Mouse (Mus musculus) heart, embryonic 14.5 days (tissue): ENCODE data around the gene Cep85l. TPM values are rescaled to one million over a fixed set of nuclear protein-coding genes. Genes with fewer than 3 reads are reported as not detected.

ENCODE experiments used
- ATAC-seq: fragments of 200-750 bp; cut with Nextera tagmentation; 2 replicates; pipeline ENCODE4 v1.8.0; 2017; ENCODE audit warnings: low read depth, moderate TSS enrichment; ENCODE audit not compliant: insufficient number of reproducible peaks, insufficient read depth, low FRiP score
- H3K27ac ChIP-seq, 2 experiments: fragments of 200-500 bp in 1 of 2; fragments of 300-500 bp in 1 of 2; sonication (generic) in 1 of 2; replicated peaks in 1 of 2; 2 replicates each; pipeline ENCODE4 v1.5.1; 2012 to 2014; ENCODE audit warnings: low read depth in 2 of 2, low read length in 2 of 2, control low read depth in 1 of 2, mild to moderate bottlenecking in 1 of 2, mixed read lengths in 1 of 2; ENCODE audit not compliant: control insufficient read depth in 1 of 2, insufficient read depth in 1 of 2
- H3K27me3 ChIP-seq: fragments of 300-500 bp; sonication (generic); 2 replicates; pipeline ENCODE4 v1.6.1; 2014; ENCODE audit warnings: mild to moderate bottlenecking, low read length, control low read depth; ENCODE audit not compliant: control insufficient read depth, insufficient read depth
- H3K36me3 ChIP-seq: fragments of 300-500 bp; sonication (generic); 2 replicates; pipeline ENCODE4 v1.6.1; 2014; ENCODE audit warnings: mild to moderate bottlenecking, control low read depth, low read length, mixed read lengths; ENCODE audit not compliant: control insufficient read depth, insufficient read depth
- H3K4me1 ChIP-seq, 2 experiments: fragments of 200-500 bp in 1 of 2; fragments of 300-500 bp in 1 of 2; sonication (generic) in 1 of 2; 2 replicates each; pipeline ENCODE4 v1.6.1; 2012 to 2014; ENCODE audit warnings: low read length in 2 of 2, control low read depth in 1 of 2, mixed read lengths in 1 of 2; ENCODE audit not compliant: control insufficient read depth in 2 of 2, insufficient read depth in 2 of 2
- H3K4me2 ChIP-seq: fragments of 300-500 bp; sonication (generic); 2 replicates; pipeline ENCODE4 v1.6.1; 2014; ENCODE audit warnings: mild to moderate bottlenecking, low read length
- H3K4me3 ChIP-seq, 2 experiments: fragments of 200-500 bp in 1 of 2; fragments of 300-500 bp in 1 of 2; sonication (generic) in 1 of 2; 2 replicates each; pipeline ENCODE4 v1.5.1; 2012 to 2014; ENCODE audit warnings: low read length in 2 of 2, mild to moderate bottlenecking in 2 of 2, control low read depth in 1 of 2, low read depth in 1 of 2, moderate library complexity in 1 of 2; ENCODE audit not compliant: control insufficient read depth in 1 of 2, insufficient read depth in 1 of 2
- H3K9ac ChIP-seq: fragments of 300-500 bp; sonication (generic); 2 replicates; pipeline ENCODE4 v1.6.1; 2014; ENCODE audit warnings: mild to moderate bottlenecking, low read length
- H3K9me3 ChIP-seq: fragments of 300-500 bp; sonication (generic); 2 replicates; pipeline ENCODE4 v1.6.1; 2016; ENCODE audit warnings: low read length, control low read depth; ENCODE audit not compliant: control insufficient read depth
- WGBS: fragments of 180-500 bp; shearing (Covaris S2); extraction: QIAGEN DNeasy Blood & Tissue Kit; methylation state at CpG from one replicate; pipeline ENCODE4 v1.1.7; 2014; 5-methylcytosine and 5-hydroxymethylcytosine counted together
- polyA plus RNA-seq: library from polyadenylated mRNA; unstranded; fragments of >200 nt; fragmentation: Nextera tagmentation; extraction: Ambion mirVana; gene quantifications from 2 replicates; pipeline ENCODE4 v1.2.1, GENCODE M21; 2014

The Cep85l gene
- polyA plus RNA-seq, 1 experiment from 2014 or later: 9.5 TPM

GRCm38 (mm10) chr10:53419139-53419935 is 39.6 kb upstream of the Cep85l start:
- Histone ChIP-seq H3K36me3 (no peaks in the 10 kb centered on the region), H3K27me3 (no peaks in the 10 kb centered on the region), H3K9me3 (0 out of 2 replicates have a peak, but pooled peaks cover 5% of the 10 kb centered on the region), H3K9ac (no peak overlapping the region), H3K27ac (no peak overlapping the region), H3K4me1 (peaks cover 5 to 22% of the 10 kb centered on the region in 2 experiments; a peak in 3 of 4 replicates), H3K4me2 (no peak overlapping the region), H3K4me3 (no peak overlapping the region)
- ATAC-seq: no peak
- WGBS: 60% methylated on average over 4 of the region's 4 CpGs

- H3K4me1 ChIP-seq: peaks cover 5 to 20% of the 10 kb centered on the region in 2 experiments; a peak in 3 of 4 replicates
- H3K4me3 ChIP-seq: no peak overlapping the region
- ATAC-seq: no peak
- H3K9me3 ChIP-seq: 0 out of 2 replicates have a peak, but pooled peaks cover 5% of the 10 kb centered on the region
- 58% methylated on average over 2 of the region's 2 CpGs for WGBS
- H3K9ac ChIP-seq: no peak overlapping the region
- H3K27me3 ChIP-seq: no peaks in the 10 kb centered on the region
- no peaks in the 10 kb centered on the region for H3K36me3 ChIP-seq
- H3K27ac ChIP-seq: no peak overlapping the region
- H3K4me2 ChIP-seq: no peak overlapping the region
These were observed 37.3 kb upstream of the Cep85l start for GRCm38 (mm10) chr10:53417015-53417414.

DNA sequence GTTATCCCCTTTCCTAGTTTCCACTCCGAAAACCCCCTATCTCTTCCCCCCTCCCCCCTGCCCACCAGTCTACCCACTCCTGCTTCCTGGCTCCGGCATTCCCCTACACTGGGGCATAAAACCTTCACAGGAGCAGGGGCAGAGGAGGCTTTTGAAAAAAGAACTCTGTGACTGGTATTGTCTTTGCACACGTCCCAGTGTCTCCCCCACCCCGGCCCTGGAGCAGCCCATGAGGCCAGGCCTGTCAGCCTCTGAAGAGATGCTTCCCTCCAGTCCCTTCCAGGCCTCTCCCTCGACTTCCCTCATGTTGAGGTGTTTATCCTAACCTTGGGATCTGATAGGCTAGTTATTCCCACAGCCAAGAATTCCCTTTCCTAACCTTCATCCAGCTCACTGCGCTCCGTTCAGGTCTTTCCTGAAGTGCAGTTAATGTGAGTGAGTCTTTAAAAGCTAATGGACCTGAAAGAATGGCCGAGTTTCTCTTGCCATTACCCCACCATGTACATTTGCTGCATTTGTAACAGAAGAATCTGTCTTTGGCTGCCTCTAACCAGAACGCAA is 36.5 kb upstream of the Cep85l start:
- 0 out of 4 replicates have a peak overlapping the region, but pooled peaks of 1 of the 2 experiments have one; percentile 14 for H3K27ac ChIP-seq
- H3K4me2 ChIP-seq: no peak overlapping the region
- H3K4me3 ChIP-seq: no peak overlapping the region
- no peaks in the 10 kb centered on the region for H3K36me3 ChIP-seq
- no peak for ATAC-seq
- H3K27me3 ChIP-seq: no peaks in the 10 kb centered on the region
- 54% methylated on average over 9 of the region's 9 CpGs for WGBS
- H3K4me1 ChIP-seq: peaks cover 5 to 18% of the 10 kb centered on the region in 2 experiments; a peak in 3 of 4 replicates
- H3K9ac ChIP-seq: no peak overlapping the region
- H3K9me3 ChIP-seq: 0 out of 2 replicates have a peak, but pooled peaks cover 5% of the 10 kb centered on the region

DNA sequence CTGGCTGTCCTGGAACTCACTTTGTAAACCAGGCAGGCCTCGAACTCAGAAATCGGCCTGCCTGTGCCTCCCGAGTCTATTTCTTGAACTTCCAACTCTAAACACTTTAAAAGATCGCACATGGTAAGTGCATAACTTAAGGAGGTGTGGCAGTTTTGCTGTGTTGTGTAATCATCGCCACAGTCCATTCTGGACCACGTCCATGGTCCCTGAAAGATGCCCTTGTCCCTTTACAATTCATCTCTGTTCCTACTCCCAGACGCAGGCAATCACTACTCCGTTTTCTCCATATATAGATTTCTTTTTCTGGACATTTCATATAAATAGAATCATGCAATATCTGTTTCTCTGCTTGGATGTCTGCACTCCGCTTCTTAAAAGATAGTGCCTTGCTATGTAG is 35.5 kb upstream of the Cep85l start:
- H3K9ac ChIP-seq: no peak overlapping the region
- 0 out of 2 replicates have a peak, but pooled peaks cover 5% of the 10 kb centered on the region for H3K9me3 ChIP-seq
- peaks cover 5 to 16% of the 10 kb centered on the region in 2 experiments; a peak in 3 of 4 replicates for H3K4me1 ChIP-seq
- H3K27ac ChIP-seq: no peak overlapping the region; a peak in 1 of 4 replicates
- no peaks in the 10 kb centered on the region for H3K36me3 ChIP-seq
- H3K4me2 ChIP-seq: no peak overlapping the region
- WGBS: 70% methylated on average over 9 of the region's 9 CpGs
- no peaks in the 10 kb centered on the region for H3K27me3 ChIP-seq
- H3K4me3 ChIP-seq: no peak overlapping the region
- no peak for ATAC-seq

DNA sequence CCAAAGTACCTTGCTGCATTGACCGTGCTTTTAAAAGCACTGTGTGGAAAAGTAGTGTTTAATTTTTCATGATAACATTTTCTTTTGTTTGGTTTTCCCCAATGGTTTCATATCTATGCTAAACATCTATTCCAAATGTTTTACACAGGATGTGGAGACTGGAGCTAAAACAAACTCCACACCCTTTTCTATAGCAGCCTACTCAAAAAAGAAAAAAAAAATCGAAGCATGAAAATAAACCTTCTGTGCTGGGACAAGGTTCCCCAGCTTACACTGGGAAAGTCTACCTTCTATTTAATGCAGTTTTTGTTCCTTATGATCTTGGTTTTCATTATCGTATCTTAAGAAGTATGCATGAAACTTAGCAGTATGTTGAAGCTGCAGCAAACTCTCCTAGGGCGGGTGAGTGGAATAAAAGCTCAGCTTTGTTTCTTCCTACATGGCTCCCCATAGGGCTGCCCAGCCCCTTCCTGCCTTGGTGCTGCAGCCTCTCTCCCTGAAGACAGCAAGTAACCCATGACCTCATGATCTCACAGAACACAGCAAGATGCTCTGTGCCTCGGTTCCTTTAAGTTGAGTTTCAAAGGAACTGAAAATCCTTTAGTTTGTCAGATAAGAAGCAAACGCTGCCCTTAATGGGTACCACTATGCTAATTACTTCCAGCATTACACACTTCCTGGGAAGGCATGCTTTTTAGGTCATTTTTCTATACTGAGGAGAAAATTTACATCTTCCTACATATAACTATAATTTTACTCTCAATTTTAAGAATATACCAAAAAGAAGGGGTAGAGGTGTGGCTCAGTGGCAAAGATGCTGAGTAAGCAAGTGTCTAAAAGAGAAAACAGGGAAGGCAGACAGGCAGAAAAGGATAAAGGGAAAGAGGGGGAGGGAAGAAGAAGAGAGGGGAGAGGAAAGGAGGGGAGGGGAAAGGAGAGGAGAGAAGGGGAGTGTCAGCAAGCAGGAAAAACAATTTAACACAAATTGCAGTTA is 34.6 kb upstream of the Cep85l start:
- 0 out of 4 replicates have a peak overlapping the region, but pooled peaks have one; percentile 19 to 37 for H3K27ac ChIP-seq
- H3K27me3 ChIP-seq: no peaks in the 10 kb centered on the region
- no peak for ATAC-seq
- H3K4me1 ChIP-seq: peaks cover 7 to 16% of the 10 kb centered on the region in 2 experiments; a peak in 3 of 4 replicates
- 0 out of 2 replicates have a peak, but pooled peaks cover 5% of the 10 kb centered on the region for H3K9me3 ChIP-seq
- no peak overlapping the region for H3K4me2 ChIP-seq
- H3K4me3 ChIP-seq: no peak overlapping the region
- WGBS: 43% methylated on average over 6 of the region's 6 CpGs
- H3K36me3 ChIP-seq: no peaks in the 10 kb centered on the region
- H3K9ac ChIP-seq: no peak overlapping the region

GRCm38 (mm10) chr10:53412936-53413335 is 33.2 kb upstream of the Cep85l start:
- no peaks in the 10 kb centered on the region for H3K27me3 ChIP-seq
- no peak overlapping the region for H3K9ac ChIP-seq
- no peaks in the 10 kb centered on the region for H3K36me3 ChIP-seq
- peaks cover 7 to 16% of the 10 kb centered on the region in 2 experiments; a peak in 3 of 4 replicates for H3K4me1 ChIP-seq
- H3K4me2 ChIP-seq: no peak overlapping the region
- no peak overlapping the region for H3K4me3 ChIP-seq
- 90% methylated on average over 3 of the region's 3 CpGs for WGBS
- H3K27ac ChIP-seq: no peak overlapping the region
- H3K9me3 ChIP-seq: no peaks in the 10 kb centered on the region
- ATAC-seq: no peak

GRCm38 (mm10) chr10:53412165-53412564 is 32.4 kb upstream of the Cep85l start:
- Histone ChIP-seq H3K36me3 (no peaks in the 10 kb centered on the region), H3K4me2 (no peak overlapping the region), H3K27me3 (no peaks in the 10 kb centered on the region), H3K9me3 (no peaks in the 10 kb centered on the region), H3K27ac (0 out of 4 replicates have a peak overlapping the region, but pooled peaks of 1 of the 2 experiments have one; percentile 0), H3K9ac (no peak overlapping the region), H3K4me3 (no peak overlapping the region), H3K4me1 (peaks cover 7 to 16% of the 10 kb centered on the region in 2 experiments; a peak in 3 of 4 replicates)
- no peak for ATAC-seq
- WGBS: 86% methylated on average over 2 of the region's 2 CpGs
